In the genomic region with DNA sequence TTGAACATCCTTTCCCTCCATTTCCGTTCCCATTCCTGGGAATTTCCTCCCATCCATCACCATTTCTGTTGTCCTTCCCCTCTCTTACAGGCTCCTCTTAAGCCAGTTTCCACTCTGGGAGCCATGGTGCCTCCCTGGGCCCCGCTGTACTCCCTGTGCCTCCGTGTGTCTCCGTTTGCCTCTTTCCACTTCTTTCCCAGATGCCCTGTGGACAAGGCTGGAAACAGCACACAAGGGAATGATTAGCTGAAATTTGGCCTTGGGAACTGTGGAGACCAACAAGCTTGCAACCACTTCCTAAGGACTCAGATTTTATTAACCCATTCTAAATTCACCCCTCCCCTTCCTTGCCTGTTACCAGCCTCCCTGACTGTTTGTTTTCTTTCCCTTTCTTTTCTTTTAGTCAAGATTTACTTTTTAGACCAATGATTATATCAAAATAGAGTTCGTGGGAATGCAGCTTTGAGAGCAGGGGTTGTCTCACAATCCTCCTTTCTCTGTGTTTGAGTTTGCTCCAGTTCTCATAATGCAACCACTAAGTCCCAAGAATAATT, we compare ENCODE assay signal across 18 mouse cellular contexts.
DNase-seq lines count a peak whose midpoint lies in the region; ATAC-seq and TF ChIP-seq lines count a peak whose summit lies in the region.
"Had no signal": no experiment of that assay in that cellular context is flagged by ENCODE, and none has a peak within 500 bp of the region (broad histone marks: within the 10 kb centered on the region; RNA-seq: fewer than 3 reads in every experiment).

No protein-coding gene starts in this region.

- no peak for TF ChIP-seq CTCF in embryonic fibroblast, embryonic 13.5 days (IDR thresholded peaks at IDR 0.05; ENCODE audit: borderline replicate concordance, insufficient read depth, low read length)
- no peak for TF ChIP-seq CTCF in cerebellum, adult 2 months (IDR thresholded peaks at IDR 0.05; ENCODE audit: borderline replicate concordance, insufficient read depth, low read depth, low read length)

- peak; percentile 31; the same call in 1 of the 2 replicates for ATAC-seq in kidney, embryonic 16.5 days (ENCODE audit: low FRiP score, low TSS enrichment)
- ATAC-seq in limb, embryonic 14.5 days (ENCODE audit: low FRiP score, low read depth), result peak; percentile 44; the same call in 1 of the 2 replicates
- ATAC-seq in neural tube, embryonic 15.5 days (ENCODE audit: low FRiP score), result no peak
- ATAC-seq: hindbrain, embryonic 16.5 days had no signal

- WGBS in kidney, embryonic 16.5 days, result 25% methylated on average over 5 of the region's 5 CpGs
- WGBS in limb, embryonic 14.5 days, result 17% methylated on average over 5 of the region's 5 CpGs
- 60% methylated on average over 5 of the region's 5 CpGs for WGBS in neural tube, embryonic 15.5 days
- WGBS in cerebellum, adult 2 months, result 54% methylated on average over 5 of the region's 5 CpGs

- H3K4me2 ChIP-seq in kidney, embryonic 16.5 days (replicated peaks; ENCODE audit: low read depth, low read length), result no peak overlapping the region
- no peak overlapping the region for H3K4me2 ChIP-seq in limb, embryonic 14.5 days (replicated peaks; ENCODE audit: low read depth, low read length, severe bottlenecking)
- no peak overlapping the region for H3K4me2 ChIP-seq in neural tube, embryonic 15.5 days
- H3K4me2 ChIP-seq: heart, embryonic 13.5 days; midbrain, embryonic 12.5 days had no signal

- no peak for DNase-seq in kidney, postnatal 25 days
- peak; percentile 9 for DNase-seq in embryo, embryonic 11.5 days (ENCODE audit: low read depth, low spot score)
- peak; percentile 37 for DNase-seq in limb, embryonic 14.5 days (ENCODE audit: low spot score)
- DNase-seq in cerebellum, adult 2 months, result no peak
- DNase-seq in MN1 (ENCODE audit: low spot score), result no peak
- DNase-seq: cerebellum, postnatal 14 days; heart, postnatal 36 days; kidney, adult 11 months; kidney, postnatal 36 days; retina, postnatal 1 day; right cerebral cortex, postnatal 4 days; thymus, postnatal 25 days had no signal

- peaks cover 15% of the 10 kb centered on the region for H3K4me1 ChIP-seq in kidney, embryonic 16.5 days (ENCODE audit: insufficient read depth, low read length)
- peaks cover 2% of the 10 kb centered on the region; the same call in 1 of the 2 replicates for H3K4me1 ChIP-seq in embryonic fibroblast, embryonic 13.5 days (ENCODE audit: control insufficient read depth, insufficient read depth, low read length)
- peaks cover 16% of the 10 kb centered on the region for H3K4me1 ChIP-seq in limb, embryonic 14.5 days (ENCODE audit: control insufficient read depth, insufficient read depth, low read length)
- peaks cover 39% of the 10 kb centered on the region for H3K4me1 ChIP-seq in neural tube, embryonic 15.5 days
- H3K4me1 ChIP-seq in cerebellum, adult 2 months (ENCODE audit: control insufficient read depth, insufficient read depth, low read length), result peaks cover 14% of the 10 kb centered on the region

- no peak overlapping the region for H3K27ac ChIP-seq in kidney, embryonic 16.5 days (ENCODE audit: low read length)
- 0 out of 2 replicates have a peak overlapping the region, but pooled peaks have one; percentile 26 for H3K27ac ChIP-seq in embryonic fibroblast, embryonic 13.5 days (ENCODE audit: insufficient read depth, low read length)
- 0 out of 2 replicates have a peak overlapping the region, but pooled peaks have one; percentile 2 for H3K27ac ChIP-seq in limb, embryonic 14.5 days (replicated peaks; ENCODE audit: low read depth, low read length)
- H3K27ac ChIP-seq in neural tube, embryonic 15.5 days (replicated peaks), result no peak overlapping the region
- H3K27ac ChIP-seq in cerebellum, adult 2 months (ENCODE audit: insufficient read depth, low read length), result no peak overlapping the region
- H3K27ac ChIP-seq: heart, embryonic 13.5 days; midbrain, embryonic 12.5 days had no signal

- no peaks in the 10 kb centered on the region for H3K27me3 ChIP-seq in kidney, embryonic 16.5 days (ENCODE audit: insufficient read depth, low read length)
- no peaks in the 10 kb centered on the region for H3K27me3 ChIP-seq in limb, embryonic 14.5 days (ENCODE audit: control insufficient read depth, insufficient read depth, low read length)
- no peaks in the 10 kb centered on the region for H3K27me3 ChIP-seq in neural tube, embryonic 15.5 days (replicated peaks)
- no peaks in the 10 kb centered on the region for H3K27me3 ChIP-seq in cerebellum, adult 2 months (ENCODE audit: control insufficient read depth, insufficient read depth, low read length)
- H3K27me3 ChIP-seq: heart, embryonic 13.5 days; midbrain, embryonic 12.5 days had no signal

- no peaks in the 10 kb centered on the region for H3K9me3 ChIP-seq in kidney, embryonic 16.5 days (ENCODE audit: low read length)
- H3K9me3 ChIP-seq in limb, embryonic 14.5 days (ENCODE audit: control insufficient read depth, low read length), result no peaks in the 10 kb centered on the region
- no peaks in the 10 kb centered on the region for H3K9me3 ChIP-seq in neural tube, embryonic 15.5 days (replicated peaks)
- H3K9me3 ChIP-seq: heart, embryonic 13.5 days; midbrain, embryonic 12.5 days had no signal

- TF ChIP-seq POLR2A in embryonic fibroblast, embryonic 13.5 days (IDR thresholded peaks at IDR 0.05; ENCODE audit: low read depth, low read length), result no peak
- TF ChIP-seq POLR2A in limb, embryonic 14.5 days (IDR thresholded peaks at IDR 0.05; ENCODE audit: borderline replicate concordance, extremely low read depth, insufficient read depth, insufficient read length), result no peak
- no peak for TF ChIP-seq POLR2A in cerebellum, adult 2 months (IDR thresholded peaks at IDR 0.05; ENCODE audit: borderline replicate concordance, insufficient read depth, low read length)

- H3K36me3 ChIP-seq in kidney, embryonic 16.5 days (ENCODE audit: insufficient read depth, low read length), result no peaks in the 10 kb centered on the region
- H3K36me3 ChIP-seq in limb, embryonic 14.5 days (ENCODE audit: control insufficient read depth, insufficient read depth, low read length), result no peaks in the 10 kb centered on the region
- no peaks in the 10 kb centered on the region for H3K36me3 ChIP-seq in neural tube, embryonic 15.5 days
- H3K36me3 ChIP-seq: heart, embryonic 13.5 days; midbrain, embryonic 12.5 days had no signal

- no peak overlapping the region for H3K4me3 ChIP-seq in kidney, embryonic 16.5 days (ENCODE audit: low read length)
- H3K4me3 ChIP-seq in embryonic fibroblast, embryonic 13.5 days (ENCODE audit: insufficient read depth, low read length), result no peak overlapping the region
- H3K4me3 ChIP-seq in limb, embryonic 14.5 days (replicated peaks; ENCODE audit: low read length), result no peak overlapping the region
- no peak overlapping the region for H3K4me3 ChIP-seq in neural tube, embryonic 15.5 days (replicated peaks)
- no peak overlapping the region for H3K4me3 ChIP-seq in cerebellum, adult 2 months (replicated peaks; ENCODE audit: insufficient read depth, low read depth, low read length)
- H3K4me3 ChIP-seq: heart, embryonic 13.5 days; midbrain, embryonic 12.5 days had no signal

- no peak overlapping the region for H3K9ac ChIP-seq in kidney, embryonic 16.5 days (replicated peaks; ENCODE audit: low read length)
- H3K9ac ChIP-seq in limb, embryonic 14.5 days (ENCODE audit: low read depth, low read length, severe bottlenecking), result no peak overlapping the region
- H3K9ac ChIP-seq in neural tube, embryonic 15.5 days (replicated peaks), result no peak overlapping the region
- H3K9ac ChIP-seq: heart, embryonic 13.5 days; midbrain, embryonic 12.5 days had no signal

Comparison
In these comparisons a context has a peak if more than half of its experiments do, and no peak if none do; other contexts are left out.
1. H3K27ac ChIP-seq: peak in embryonic fibroblast, embryonic 13.5 days (single experiment) and limb, embryonic 14.5 days (single experiment); none in kidney, embryonic 16.5 days (single experiment), neural tube, embryonic 15.5 days (single experiment) and cerebellum, adult 2 months (single experiment).
2. DNase-seq: peak in embryo, embryonic 11.5 days (single experiment) and limb, embryonic 14.5 days (single experiment); none in kidney, postnatal 25 days (0 of 2), cerebellum, adult 2 months (0 of 2) and MN1 (single experiment).